Mouse (Mus musculus) kidney, embryonic 16.5 days (tissue): ENCODE measurements at regions not wholly inside any gene's neighbourhood (a gene's known extent, or its start where the extent isn't known, plus 50 kb on each side); places are given as distances from the start of the nearest gene placed in this dataset.
A peak's percentile ranks its signal among the peaks of the same experiment; 100 is the strongest.

Experiments used
- ATAC-seq: fragments of 200-750 bp; cut with Nextera tagmentation; 2 replicates; pipeline ENCODE4 v1.8.0; 2017; ENCODE audit warnings: moderate TSS enrichment; ENCODE audit not compliant: low FRiP score, low TSS enrichment
- H3K27ac ChIP-seq: fragments of 300-500 bp; sonication (generic); 2 replicates; pipeline ENCODE4 v1.5.1; 2014; ENCODE audit warnings: low read length
- H3K27me3 ChIP-seq: fragments of 300-500 bp; sonication (generic); 2 replicates; pipeline ENCODE4 v1.6.1; 2014; ENCODE audit warnings: low read length, control low read depth, mixed read lengths; ENCODE audit not compliant: insufficient read depth
- H3K36me3 ChIP-seq: fragments of 300-500 bp; sonication (generic); 2 replicates; pipeline ENCODE4 v1.6.1; 2014; ENCODE audit warnings: low read length, control low read depth, mixed read lengths; ENCODE audit not compliant: insufficient read depth
- H3K4me1 ChIP-seq: fragments of 300-500 bp; sonication (generic); 2 replicates; pipeline ENCODE4 v1.6.1; 2014; ENCODE audit warnings: low read length, control low read depth, mixed read lengths; ENCODE audit not compliant: insufficient read depth
- H3K4me2 ChIP-seq: fragments of 300-500 bp; sonication (generic); replicated peaks from 2 replicates; pipeline ENCODE4 v1.6.1; 2014; ENCODE audit warnings: low read depth, low read length
- H3K4me3 ChIP-seq: fragments of 300-500 bp; sonication (generic); 2 replicates; pipeline ENCODE4 v1.5.1; 2014; ENCODE audit warnings: mild to moderate bottlenecking, low read length
- H3K9ac ChIP-seq: fragments of 300-500 bp; sonication (generic); replicated peaks from 2 replicates; pipeline ENCODE4 v1.6.1; 2014; ENCODE audit warnings: low read length
- H3K9me3 ChIP-seq: fragments of 300-500 bp; sonication (generic); 2 replicates; pipeline ENCODE4 v1.6.1; 2016; ENCODE audit warnings: low read length, control low read depth
- WGBS: fragments of 180-500 bp; shearing (Covaris S2); extraction: QIAGEN DNeasy Blood & Tissue Kit; methylation state at CpG from one replicate; pipeline ENCODE4 v1.1.7; 2014; 5-methylcytosine and 5-hydroxymethylcytosine counted together

GRCm38 (mm10) chr2:178751247-178751646 is 320.9 kb downstream of the Cdh26 start:
- no peak for ATAC-seq
- Histone ChIP-seq H3K27ac (no peak overlapping the region), H3K4me2 (no peak overlapping the region), H3K36me3 (no peaks in the 10 kb centered on the region), H3K27me3 (no peaks in the 10 kb centered on the region), H3K9ac (no peak overlapping the region), H3K4me3 (no peak overlapping the region), H3K4me1 (no peaks in the 10 kb centered on the region), H3K9me3 (no peaks in the 10 kb centered on the region)
- WGBS: 73% methylated on average over 1 of the region's 1 CpGs

DNA sequence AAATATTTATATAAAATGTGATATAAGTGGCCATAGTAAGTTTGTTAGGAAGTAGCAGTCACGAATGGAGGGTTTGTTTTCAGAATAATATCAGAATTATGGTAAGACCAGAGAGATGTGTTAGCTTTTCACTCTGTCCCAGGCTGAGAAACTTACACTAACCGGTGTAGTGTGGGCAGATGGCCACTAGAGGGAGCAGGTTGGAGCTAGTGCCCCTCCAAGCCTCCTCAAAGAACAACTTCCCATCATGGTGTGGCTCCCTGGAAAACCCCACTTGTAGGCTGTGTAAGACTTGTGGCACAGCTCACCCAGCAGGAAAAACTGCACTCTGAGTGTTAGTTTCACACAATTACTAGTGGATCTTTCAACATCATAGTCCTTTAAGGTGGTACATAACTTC is 328.0 kb downstream of the Cdh26 start:
- H3K27me3 ChIP-seq: no peaks in the 10 kb centered on the region
- 6% methylated on average over 2 of the region's 2 CpGs for WGBS
- no peaks in the 10 kb centered on the region for H3K4me1 ChIP-seq
- no peak for ATAC-seq
- no peaks in the 10 kb centered on the region for H3K9me3 ChIP-seq
- H3K36me3 ChIP-seq: no peaks in the 10 kb centered on the region
- no peak overlapping the region for H3K9ac ChIP-seq
- H3K4me2 ChIP-seq: no peak overlapping the region
- H3K27ac ChIP-seq: no peak overlapping the region
- no peak overlapping the region for H3K4me3 ChIP-seq

DNA sequence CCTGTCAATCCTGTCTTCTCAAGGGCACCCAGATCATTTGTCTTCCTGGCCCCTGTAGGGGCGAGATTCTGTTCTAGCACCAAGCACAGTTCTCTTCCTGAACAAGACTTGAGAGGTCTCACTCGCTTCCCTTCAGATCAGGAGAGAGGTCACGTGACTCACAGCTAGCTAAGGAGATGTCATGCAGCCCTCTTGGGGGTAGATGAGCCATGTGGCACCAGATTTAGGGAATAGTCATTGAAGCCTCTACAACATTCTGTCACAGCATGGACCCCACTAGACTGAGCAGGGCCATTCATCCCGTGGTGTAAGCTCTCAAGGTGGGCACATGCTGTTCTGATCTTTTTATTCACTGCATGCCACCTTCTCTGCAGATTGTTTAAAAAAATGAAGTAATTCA is 338.2 kb downstream of the Cdh26 start:
- Histone ChIP-seq H3K4me1 (no peaks in the 10 kb centered on the region), H3K36me3 (no peaks in the 10 kb centered on the region), H3K4me2 (no peak overlapping the region), H3K27ac (no peak overlapping the region), H3K9me3 (no peaks in the 10 kb centered on the region), H3K4me3 (no peak overlapping the region), H3K27me3 (no peaks in the 10 kb centered on the region), H3K9ac (no peak overlapping the region)
- no peak for ATAC-seq
- WGBS: 68% methylated on average over 4 of the region's 4 CpGs

- no peaks in the 10 kb centered on the region for H3K9me3 ChIP-seq
- no peaks in the 10 kb centered on the region for H3K27me3 ChIP-seq
- H3K9ac ChIP-seq: no peak overlapping the region
- no peak for ATAC-seq
- no peaks in the 10 kb centered on the region for H3K36me3 ChIP-seq
- no peak overlapping the region for H3K4me3 ChIP-seq
- H3K4me2 ChIP-seq: no peak overlapping the region
- H3K27ac ChIP-seq: no peak overlapping the region
- 86% methylated on average over 4 of the region's 4 CpGs for WGBS
- no peaks in the 10 kb centered on the region for H3K4me1 ChIP-seq
These were observed 338.7 kb downstream of the Cdh26 start for GRCm38 (mm10) chr2:178769001-178769400.

- H3K27ac ChIP-seq: no peak overlapping the region
- no peak overlapping the region for H3K4me2 ChIP-seq
- ATAC-seq: no peak
- no peak overlapping the region for H3K4me3 ChIP-seq
- no peaks in the 10 kb centered on the region for H3K27me3 ChIP-seq
- 28% methylated on average over 1 of the region's 1 CpGs for WGBS
- H3K9me3 ChIP-seq: no peaks in the 10 kb centered on the region
- no peaks in the 10 kb centered on the region for H3K4me1 ChIP-seq
- no peaks in the 10 kb centered on the region for H3K36me3 ChIP-seq
- no peak overlapping the region for H3K9ac ChIP-seq
These were observed 341.1 kb downstream of the Cdh26 start for GRCm38 (mm10) chr2:178771435-178771834.

- no peaks in the 10 kb centered on the region for H3K27me3 ChIP-seq
- no peak overlapping the region for H3K4me3 ChIP-seq
- H3K9me3 ChIP-seq: no peaks in the 10 kb centered on the region
- H3K9ac ChIP-seq: no peak overlapping the region
- no peaks in the 10 kb centered on the region for H3K4me1 ChIP-seq
- no peaks in the 10 kb centered on the region for H3K36me3 ChIP-seq
- ATAC-seq: no peak
- H3K4me2 ChIP-seq: no peak overlapping the region
- WGBS: 89% methylated on average over 3 of the region's 3 CpGs
- H3K27ac ChIP-seq: no peak overlapping the region
These were observed 341.6 kb downstream of the Cdh26 start for GRCm38 (mm10) chr2:178771881-178772280.

DNA sequence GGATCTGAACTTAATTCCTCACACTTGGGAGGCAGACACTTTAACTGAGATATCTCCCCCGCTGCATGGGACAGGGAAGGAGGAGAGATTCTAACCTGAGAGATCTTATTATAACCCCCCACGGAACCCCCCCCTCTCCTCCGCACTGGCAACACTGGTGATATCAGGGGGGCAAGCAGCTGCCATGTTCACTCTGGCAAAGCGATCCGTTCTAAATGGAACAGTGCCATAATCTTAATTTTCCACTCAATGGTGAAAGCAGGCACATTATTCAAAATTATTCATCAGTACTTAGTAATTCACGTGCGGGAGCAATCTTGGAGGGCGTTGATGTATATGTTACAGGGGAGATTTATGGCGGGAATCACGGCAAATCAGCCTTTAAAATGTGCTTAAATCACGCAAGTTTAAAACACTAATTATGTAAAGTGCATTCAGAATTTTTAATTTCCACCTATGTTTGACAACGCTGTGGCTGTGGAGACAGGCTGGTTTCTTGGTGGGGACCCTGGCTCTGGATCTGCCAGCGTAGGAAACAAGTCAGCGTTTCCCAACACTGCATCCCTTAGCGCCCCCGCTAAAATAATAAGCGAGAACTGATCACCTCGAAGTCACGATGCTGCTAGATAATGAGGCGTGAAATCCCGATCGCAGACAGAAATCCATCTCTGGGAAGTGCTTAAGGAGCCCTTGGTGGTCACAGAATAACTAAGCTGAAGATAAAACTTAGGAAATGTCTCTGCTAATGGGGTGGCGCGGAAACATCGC is 354.7 kb downstream of the Cdh26 start:
- 51% methylated on average over 25 of the region's 25 CpGs for WGBS
- peak overlapping the region; percentile 11; the same call in 1 of the 2 replicates for H3K4me2 ChIP-seq
- 0 out of 2 replicates have a peak overlapping the region, but pooled peaks have one; percentile 48 for H3K27ac ChIP-seq

GRCm38 (mm10) chr2:178785843-178786242 is 355.5 kb downstream of the Cdh26 start:
- 0 out of 2 replicates have a peak overlapping the region, but pooled peaks have one; percentile 48 for H3K27ac ChIP-seq
- no peaks in the 10 kb centered on the region for H3K9me3 ChIP-seq
- peak; percentile 37; the same call in 1 of the 2 replicates for ATAC-seq
- WGBS: 28% methylated on average over 6 of the region's 6 CpGs
- H3K4me3 ChIP-seq: no peak overlapping the region
- H3K4me1 ChIP-seq: peaks cover 20% of the 10 kb centered on the region; the same call in 1 of the 2 replicates
- no peak overlapping the region; the same call in 1 of the 2 replicates for H3K9ac ChIP-seq
- H3K27me3 ChIP-seq: no peaks in the 10 kb centered on the region
- H3K4me2 ChIP-seq: peak overlapping the region; percentile 11; the same call in 1 of the 2 replicates
- H3K36me3 ChIP-seq: no peaks in the 10 kb centered on the region

More for the DNA sequence above, 354.7 kb downstream of the Cdh26 start:
- H3K27me3 ChIP-seq: no peaks in the 10 kb centered on the region
- peaks cover 20% of the 10 kb centered on the region; the same call in 1 of the 2 replicates for H3K4me1 ChIP-seq
- no peak overlapping the region for H3K4me3 ChIP-seq
- no peak for ATAC-seq
- no peaks in the 10 kb centered on the region for H3K9me3 ChIP-seq
- H3K36me3 ChIP-seq: no peaks in the 10 kb centered on the region
- H3K9ac ChIP-seq: no peak overlapping the region; the same call in 1 of the 2 replicates

- H3K27me3 ChIP-seq: no peaks in the 10 kb centered on the region
- H3K27ac ChIP-seq: no peak overlapping the region
- ATAC-seq: no peak
- H3K36me3 ChIP-seq: no peaks in the 10 kb centered on the region
- H3K4me3 ChIP-seq: no peak overlapping the region
- 22% methylated on average over 3 of the region's 3 CpGs for whole genome bisulfite sequencing
- no peaks in the 10 kb centered on the region for H3K4me1 ChIP-seq
- H3K4me2 ChIP-seq: no peak overlapping the region
- H3K9ac ChIP-seq: no peak overlapping the region
- H3K9me3 ChIP-seq: peaks cover 5% of the 10 kb centered on the region; the same call in 1 of the 2 replicates
These were observed 365.5 kb downstream of the Cdh26 start for GRCm38 (mm10) chr2:178795841-178796240.

- Histone ChIP-seq H3K4me1 (peaks cover 8% of the 10 kb centered on the region), H3K9me3 (peaks cover 5% of the 10 kb centered on the region; the same call in 1 of the 2 replicates), H3K36me3 (no peaks in the 10 kb centered on the region), H3K27me3 (no peaks in the 10 kb centered on the region), H3K4me2 (no peak overlapping the region), H3K27ac (peak overlapping the region; percentile 20; the same call in 1 of the 2 replicates), H3K9ac (no peak overlapping the region), H3K4me3 (no peak overlapping the region)
- ATAC-seq: peak; percentile 87
- 20% methylated on average over 12 of the region's 12 CpGs for WGBS
These were observed 371.1 kb downstream of the Cdh26 start for GRCm38 (mm10) chr2:178801464-178801863.
